Mouse (Mus musculus) liver, adult 2 months (tissue): Measurements from ENCODE around the gene Drg1. TPM values are rescaled to one million over a fixed set of nuclear protein-coding genes. Genes with fewer than 3 reads are reported as not detected.
A peak's percentile ranks its signal among the peaks of the same experiment; 100 is the strongest.

Experiments used
- DNase-seq: peaks from one replicate; pipeline ENCODE4 v3.0.0-alpha.2; 2011; ENCODE audit warnings: low read depth, low spot score; ENCODE audit errors: extremely low read depth
- H3K27ac ChIP-seq: fragments of 200-500 bp; replicated peaks from 2 replicates; pipeline ENCODE4 v1.5.1; 2012; ENCODE audit warnings: low read depth, mild to moderate bottlenecking, control low read depth, inconsistent platforms, low read length; ENCODE audit not compliant: insufficient read depth
- H3K27me3 ChIP-seq: fragments of 200-500 bp; 2 replicates; pipeline ENCODE4 v1.6.1; 2012; ENCODE audit warnings: mild to moderate bottlenecking, moderate library complexity, low read length, inconsistent platforms; ENCODE audit not compliant: control insufficient read depth, insufficient read depth
- H3K36me3 ChIP-seq: fragments of 200-500 bp; 2 replicates; pipeline ENCODE4 v1.6.1; 2012; ENCODE audit warnings: low read length, inconsistent platforms; ENCODE audit not compliant: control insufficient read depth, insufficient read depth
- H3K4me1 ChIP-seq: fragments of 200-500 bp; 2 replicates; pipeline ENCODE4 v1.6.1; 2011; ENCODE audit warnings: low read length; ENCODE audit not compliant: control insufficient read depth, insufficient read depth
- H3K4me3 ChIP-seq: fragments of 200-500 bp; 2 replicates; pipeline ENCODE4 v1.5.1; 2011; ENCODE audit warnings: low read depth, mild to moderate bottlenecking, control low read depth, low read length, moderate library complexity; ENCODE audit not compliant: insufficient read depth
- H3K79me2 ChIP-seq: fragments of 200-500 bp; 2 replicates; pipeline ENCODE4 v1.6.1; 2012; ENCODE audit warnings: inconsistent platforms, mild to moderate bottlenecking, low read length, moderate library complexity; ENCODE audit not compliant: control insufficient read depth, insufficient read depth
- H3K9ac ChIP-seq: fragments of 200-500 bp; 2 replicates; pipeline ENCODE4 v1.6.1; 2012; ENCODE audit warnings: low read depth, mild to moderate bottlenecking, control low read depth, inconsistent platforms, low read length
- CTCF ChIP-seq: fragments of 200-500 bp; IDR thresholded peaks from 2 replicates; pipeline ENCODE4 v1.5.1; 2011; ENCODE audit warnings: low read depth, low read length, control low read depth
- POLR2A ChIP-seq: fragments of 200-500 bp; IDR thresholded peaks from 2 replicates; pipeline ENCODE4 v1.6.1; 2011; ENCODE audit warnings: low read length, control low read depth; ENCODE audit not compliant: insufficient read depth; ENCODE audit errors: extremely low read depth
- WGBS: fragments of 180-500 bp; shearing (Covaris S2); methylation state at CpG from one replicate; pipeline ENCODE4 v1.1.7; 2018; 5-methylcytosine and 5-hydroxymethylcytosine counted together
- polyA plus RNA-seq: library from polyadenylated mRNA; depleted of rRNA; stranded (reverse); fragments of >200 nt; gene quantifications from 2 replicates; pipeline ENCODE4 v1.2.3, GENCODE M21; 2012; rRNA removed
- total RNA-seq: library from RNA; depleted of rRNA; stranded (reverse); fragments of >200 nt; gene quantifications from 2 replicates; pipeline ENCODE4 v1.2.3, GENCODE M21; 2014; rRNA removed

Gene Drg1
- total RNA-seq (57.1 and 61.9 TPM in 2 replicates), polyA plus RNA-seq (16.8 and 17.8 TPM in 2 replicates)

DNA sequence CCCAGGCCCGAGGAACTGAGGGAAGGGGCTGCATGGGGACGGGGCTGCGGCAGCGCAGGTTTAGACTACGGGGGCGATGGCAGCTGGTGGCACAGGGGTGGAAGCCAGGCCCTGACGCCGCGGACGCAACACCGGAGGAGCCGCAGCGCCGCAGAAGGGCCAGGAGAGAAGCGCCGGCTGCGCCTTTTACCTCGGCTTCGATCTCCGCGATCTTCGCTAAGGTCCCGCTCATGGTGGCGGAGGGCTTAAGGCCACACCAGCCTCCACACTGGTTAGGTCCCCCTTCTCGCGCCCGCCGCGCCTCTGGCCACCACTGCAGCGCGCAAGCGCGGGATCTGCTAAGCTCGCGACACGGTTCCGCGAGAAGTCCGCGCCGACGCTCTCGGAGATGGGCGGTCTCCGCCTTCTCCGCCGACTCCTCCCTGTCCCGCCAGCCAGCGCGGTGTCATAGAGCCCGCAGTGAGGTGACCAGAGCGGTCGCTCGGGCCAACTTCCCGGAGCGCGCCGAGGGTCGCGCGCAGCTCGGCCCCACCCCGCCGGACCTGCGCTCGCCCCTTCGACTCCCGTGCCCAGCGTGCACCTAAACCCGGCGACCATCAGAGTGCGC is at the start of gene Drg1:
Gene Drg1 (minus strand): TSS at position 337 of the 607 bp plus-strand sequence.
- TF ChIP-seq POLR2A (peak; percentile 82; the same call in 1 of the 2 replicates), CTCF (no peak)
- Histone ChIP-seq H3K4me3 (peak within 1 kb of the TSS; percentile 98), H3K4me1 (peaks cover 8% of the 10 kb centered on the region), H3K27me3 (no peaks in the 10 kb centered on the region), H3K9ac (peak within 1 kb of the TSS; percentile 97), H3K36me3 (peaks cover 17% of the 10 kb centered on the region), H3K27ac (peak within 1 kb of the TSS; percentile 70), H3K79me2 (peaks cover 16% of the 10 kb centered on the region)
- DNase-seq: peak; percentile 77
- WGBS: under 1% methylated on average over 70 of the region's 72 CpGs

DNA sequence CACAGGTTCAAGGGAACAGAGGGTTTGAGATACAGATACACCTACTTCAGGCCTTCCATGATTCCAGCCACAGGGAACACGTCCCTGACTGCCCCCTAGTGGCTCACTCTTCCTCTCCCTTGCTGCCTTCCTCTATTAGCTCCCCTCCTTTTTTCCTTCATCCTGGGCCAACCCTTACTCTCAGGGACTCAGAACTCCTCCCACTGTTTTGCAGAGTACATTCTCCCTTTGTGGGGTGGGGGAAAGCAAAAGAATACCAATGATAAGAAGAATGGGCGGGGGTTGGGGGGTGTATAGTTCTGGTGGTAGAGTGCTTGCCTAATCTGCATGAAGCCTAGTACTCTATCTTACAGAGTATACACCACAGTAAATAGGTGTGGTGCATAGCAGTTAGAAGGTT is 47.9 kb upstream of the Drg1 start:
- Histone ChIP-seq H3K27me3 (no peaks in the 10 kb centered on the region), H3K27ac (no peak overlapping the region), H3K79me2 (no peaks in the 10 kb centered on the region), H3K4me3 (no peak overlapping the region), H3K4me1 (no peaks in the 10 kb centered on the region), H3K9ac (no peak overlapping the region), H3K36me3 (no peaks in the 10 kb centered on the region)
- WGBS: 37% methylated on average over 2 of the region's 2 CpGs
- TF ChIP-seq CTCF (peak; percentile 79), POLR2A (no peak)
- DNase-seq: peak; percentile 24

DNA sequence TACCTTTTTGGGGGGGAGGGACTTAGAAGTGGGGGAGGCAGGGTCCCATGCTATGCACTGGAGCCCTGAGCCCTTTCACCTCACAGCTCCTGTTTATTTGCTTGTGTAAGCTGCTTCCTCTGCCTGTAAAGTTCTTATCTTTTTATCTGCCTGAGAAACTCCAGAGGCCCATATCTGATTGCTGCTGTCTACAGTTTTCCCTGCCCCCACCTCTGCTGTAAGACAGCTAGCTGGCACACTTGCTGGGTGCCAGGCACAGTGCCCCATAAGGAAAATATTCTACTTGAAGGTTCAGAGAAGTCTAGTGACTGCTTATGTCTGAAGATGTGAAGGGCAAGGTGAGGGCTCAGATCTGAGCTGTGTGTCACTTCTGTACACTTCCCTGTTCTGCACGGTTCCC is 47.1 kb upstream of the Drg1 start:
- Histone ChIP-seq H3K79me2 (no peaks in the 10 kb centered on the region), H3K27me3 (no peaks in the 10 kb centered on the region), H3K9ac (no peak overlapping the region), H3K27ac (no peak overlapping the region), H3K4me3 (no peak overlapping the region), H3K36me3 (peaks cover 7% of the 10 kb centered on the region), H3K4me1 (no peaks in the 10 kb centered on the region)
- TF ChIP-seq POLR2A (no peak), CTCF (no peak)
- 97% methylated on average over 1 of the region's 1 CpGs for WGBS
- no peak for DNase-seq

DNA sequence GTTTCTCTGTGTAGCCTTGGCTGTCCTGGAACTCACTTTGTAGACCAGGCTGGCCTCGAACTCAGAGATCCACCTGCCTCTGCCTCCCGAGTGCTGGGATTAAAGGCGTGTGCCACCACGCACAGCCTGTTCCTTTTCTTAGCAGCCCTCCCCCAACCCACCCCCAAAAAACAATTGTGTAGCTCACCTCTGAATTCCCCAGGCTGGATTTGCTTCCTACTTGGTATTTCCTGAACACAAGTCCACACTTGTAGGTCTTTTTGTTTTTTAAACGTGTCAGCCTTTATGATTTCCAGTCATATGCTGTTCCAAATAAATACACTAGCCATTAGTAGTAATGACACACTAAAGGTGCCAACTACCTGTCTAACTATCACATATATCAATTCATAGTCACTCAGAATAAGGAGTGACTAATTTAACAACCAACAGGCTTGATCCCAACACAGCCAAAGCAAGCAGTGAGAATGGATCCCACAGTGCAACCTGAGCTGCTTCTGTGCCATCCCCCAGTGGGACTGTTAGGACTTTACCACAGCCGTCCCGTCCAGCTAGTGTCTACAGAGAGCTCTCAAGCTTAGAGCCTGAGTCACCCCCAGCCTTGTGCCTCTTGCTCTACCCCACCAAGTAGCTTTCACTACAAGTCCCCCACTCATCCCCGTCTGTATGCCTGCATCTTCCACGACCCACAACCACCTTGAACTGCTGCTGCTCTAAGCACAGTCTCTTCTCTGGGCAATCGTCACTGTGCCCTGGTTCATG is 45.6 kb upstream of the Drg1 start:
- Histone ChIP-seq H3K4me3 (no peak overlapping the region), H3K27me3 (no peaks in the 10 kb centered on the region), H3K79me2 (no peaks in the 10 kb centered on the region), H3K9ac (no peak overlapping the region), H3K4me1 (no peaks in the 10 kb centered on the region), H3K27ac (no peak overlapping the region), H3K36me3 (peaks cover 13% of the 10 kb centered on the region)
- no peak for DNase-seq
- no peak for TF ChIP-seq CTCF
- TF ChIP-seq POLR2A: no peak
- 83% methylated on average over 10 of the region's 10 CpGs for WGBS

DNA sequence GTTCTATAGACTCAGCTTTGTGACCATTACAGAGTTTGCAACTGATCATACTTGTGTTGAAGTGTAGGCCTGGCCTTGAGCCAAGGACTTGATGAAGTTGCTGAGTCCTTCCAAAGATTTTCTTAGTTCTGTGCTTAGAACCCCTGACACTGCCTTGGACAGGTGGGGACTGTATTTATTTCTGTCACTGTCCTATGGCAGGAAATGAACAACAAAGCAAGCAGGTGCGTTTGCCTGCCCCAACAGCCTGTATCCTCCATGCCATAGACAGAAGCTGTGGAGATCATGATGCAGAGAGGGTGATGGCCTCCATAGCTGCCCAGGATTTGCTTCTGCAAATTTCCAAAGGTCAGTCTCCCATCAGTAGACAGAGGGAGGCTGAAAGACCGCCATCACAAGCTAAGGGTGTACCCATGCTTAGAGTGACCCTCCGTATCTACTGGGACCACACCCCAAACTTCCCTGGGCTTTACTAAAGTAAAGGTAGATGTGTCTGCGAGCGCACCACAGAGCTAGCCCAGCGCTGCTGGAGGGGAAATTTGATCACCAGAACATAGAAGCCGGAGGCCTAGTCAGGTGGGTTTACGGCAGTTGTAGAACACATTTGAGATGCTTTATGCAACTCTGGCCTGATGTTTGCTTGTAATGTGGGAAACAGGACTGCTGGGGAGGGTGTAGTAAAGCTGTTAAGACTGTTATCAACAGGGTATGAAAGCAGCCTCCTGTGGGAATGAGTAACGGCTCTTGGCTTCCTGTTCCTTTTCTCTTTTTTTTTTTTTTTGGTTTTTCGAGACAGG is 44.8 kb upstream of the Drg1 start:
- peaks cover 13% of the 10 kb centered on the region for H3K36me3 ChIP-seq
- WGBS: 90% methylated on average over 10 of the region's 10 CpGs

More for the DNA sequence above, 44.8 kb upstream of the Drg1 start:
- H3K4me1 ChIP-seq: no peaks in the 10 kb centered on the region
- H3K4me3 ChIP-seq: no peak overlapping the region
- DNase-seq: no peak
- no peaks in the 10 kb centered on the region for H3K79me2 ChIP-seq
- no peak overlapping the region for H3K9ac ChIP-seq
- H3K27me3 ChIP-seq: no peaks in the 10 kb centered on the region
- TF ChIP-seq CTCF: no peak
- TF ChIP-seq POLR2A: no peak
- H3K27ac ChIP-seq: no peak overlapping the region
